Mouse (Mus musculus) thymus, adult 2 months (tissue): ENCODE measurements around the gene Stard3nl. TPM values are rescaled to one million over a fixed set of nuclear protein-coding genes. Genes with fewer than 3 reads are reported as not detected.
"Not testable (repeated sequence)": the region's sequence is repeated elsewhere in the genome, so short reads cannot be mapped to it uniquely, and the experiment has no call there.

Experiments
- DNase-seq: peaks from one replicate; pipeline ENCODE4 v3.0.0; 2021
- H3K27ac ChIP-seq: fragments of 200-500 bp; 2 replicates; pipeline ENCODE4 v1.5.1; 2012; ENCODE audit warnings: low read length, control low read depth; ENCODE audit not compliant: control insufficient read depth, insufficient read depth
- H3K27me3 ChIP-seq: fragments of 200-500 bp; 2 replicates; pipeline ENCODE4 v1.6.1; 2012; ENCODE audit warnings: mild to moderate bottlenecking, low read length, moderate library complexity, mixed read lengths; ENCODE audit not compliant: control insufficient read depth, insufficient read depth
- H3K36me3 ChIP-seq: fragments of 200-500 bp; 2 replicates; pipeline ENCODE4 v1.6.1; 2012; ENCODE audit warnings: mild to moderate bottlenecking, low read length, moderate library complexity; ENCODE audit not compliant: control insufficient read depth, insufficient read depth
- H3K4me1 ChIP-seq: fragments of 200-500 bp; replicated peaks from 2 replicates; pipeline ENCODE4 v1.6.1; 2012; ENCODE audit warnings: low read length; ENCODE audit not compliant: control insufficient read depth, insufficient read depth
- H3K4me3 ChIP-seq: fragments of 200-500 bp; 2 replicates; pipeline ENCODE4 v1.5.1; 2012; ENCODE audit warnings: mild to moderate bottlenecking, low read length, control low read depth, moderate library complexity; ENCODE audit not compliant: control insufficient read depth, insufficient read depth
- CTCF ChIP-seq: fragments of 200-500 bp; IDR thresholded peaks from 2 replicates; pipeline ENCODE4 v1.5.1; 2012; ENCODE audit warnings: mild to moderate bottlenecking, control low read depth, low read length, moderate library complexity, borderline replicate concordance; ENCODE audit not compliant: control insufficient read depth, poor library complexity, insufficient read depth; ENCODE audit errors: extremely low read depth
- POLR2A ChIP-seq: fragments of 200-500 bp; IDR thresholded peaks from 2 replicates; pipeline ENCODE4 v1.6.1; 2012; ENCODE audit warnings: mild to moderate bottlenecking, low read length, control low read depth, moderate library complexity; ENCODE audit not compliant: control insufficient read depth, poor library complexity, insufficient read depth; ENCODE audit errors: extremely low read depth
- WGBS: fragments of 180-500 bp; shearing (Covaris S2); methylation state at CpG from one replicate; pipeline ENCODE4 v1.1.7; 2018; 5-methylcytosine and 5-hydroxymethylcytosine counted together
- polyA plus RNA-seq: library from polyadenylated mRNA; depleted of rRNA; stranded (reverse); fragments of >200 nt; gene quantifications from 2 replicates; pipeline ENCODE4 v1.2.3, GENCODE M21; 2012; rRNA removed

Stard3nl gene
- polyA plus RNA-seq, 1 experiment: 17.7 TPM

DNA sequence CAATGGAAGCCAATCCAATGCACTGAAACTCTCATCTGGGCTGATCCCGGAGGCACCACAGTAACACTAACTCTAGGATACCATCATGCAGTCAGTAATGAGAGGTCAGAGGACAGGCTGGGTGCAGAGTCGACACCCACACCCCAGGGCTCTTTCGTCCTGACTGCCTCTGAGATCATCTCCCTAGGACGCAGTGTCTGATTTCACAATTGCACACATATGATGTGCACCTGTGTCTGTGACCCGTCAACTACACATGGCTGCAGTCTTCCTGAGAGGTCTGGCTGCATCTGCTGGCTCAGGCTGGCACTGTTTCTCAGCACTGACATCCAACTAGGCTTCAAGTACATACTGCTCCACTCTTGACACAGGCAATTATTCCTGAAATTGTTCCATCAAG is 38.9 kb downstream of the Stard3nl start:
- Histone ChIP-seq H3K4me3 (no peak overlapping the region), H3K27ac (peak overlapping the region; percentile 45; the same call in 1 of the 2 replicates), H3K36me3 (no peaks in the 10 kb centered on the region), H3K4me1 (peaks cover 23% of the 10 kb centered on the region), H3K27me3 (no peaks in the 10 kb centered on the region)
- 13% methylated on average over 5 of the region's 5 CpGs for WGBS
- no peak for TF ChIP-seq CTCF
- DNase-seq: peak; percentile 18

DNA sequence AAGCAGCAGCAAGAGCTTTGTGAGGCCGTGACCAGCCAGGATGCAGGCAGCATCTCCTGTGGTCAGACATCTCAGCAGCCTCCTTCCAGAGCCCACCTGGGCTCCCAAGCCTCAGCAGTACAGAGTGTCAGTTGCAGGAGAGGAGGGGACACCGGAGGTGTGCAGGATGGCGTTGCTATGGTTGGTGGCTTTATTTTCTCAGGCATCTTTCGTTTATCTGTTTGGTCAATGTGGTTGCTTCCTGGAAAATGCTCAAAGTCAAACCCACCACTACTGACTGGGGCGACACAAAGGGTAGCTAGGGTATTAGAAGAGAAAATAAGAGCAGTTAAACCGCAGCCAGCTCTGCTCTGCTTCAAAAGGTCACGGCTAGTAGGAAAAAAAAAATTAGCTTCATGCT is 39.5 kb downstream of the Stard3nl start:
- no peak overlapping the region for H3K4me3 ChIP-seq
- 13% methylated on average over 7 of the region's 7 CpGs for WGBS
- DNase-seq: no peak
- no peak overlapping the region for H3K27ac ChIP-seq
- peaks cover 23% of the 10 kb centered on the region for H3K4me1 ChIP-seq
- no peaks in the 10 kb centered on the region for H3K27me3 ChIP-seq
- no peaks in the 10 kb centered on the region for H3K36me3 ChIP-seq
- TF ChIP-seq POLR2A (no peak), CTCF (no peak)

DNA sequence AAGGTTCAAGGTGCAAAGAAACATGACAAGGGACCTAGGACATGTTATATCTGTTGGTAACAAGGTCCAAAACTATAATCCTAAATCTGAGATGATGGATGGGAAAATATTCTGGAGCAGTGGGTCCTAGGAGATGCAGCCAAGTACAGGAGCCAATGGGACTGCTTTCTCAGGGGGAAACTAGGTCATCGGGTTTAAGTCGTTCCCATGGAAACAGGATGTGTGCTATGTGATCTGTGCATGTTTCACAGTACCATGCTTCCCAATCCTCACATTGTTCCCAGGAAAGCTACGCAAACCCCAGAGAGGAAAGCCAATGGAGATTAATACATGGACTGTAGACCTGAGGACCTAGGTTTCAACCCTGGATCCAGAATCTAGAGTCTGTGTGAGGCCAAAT is 42.8 kb downstream of the Stard3nl start:
- no peak for DNase-seq
- WGBS: 95% methylated on average over 3 of the region's 3 CpGs
- Histone ChIP-seq H3K27me3 (no peaks in the 10 kb centered on the region), H3K4me3 (no peak overlapping the region), H3K36me3 (no peaks in the 10 kb centered on the region), H3K4me1 (peaks cover 16% of the 10 kb centered on the region), H3K27ac (no peak overlapping the region)
- TF ChIP-seq CTCF: no peak
- no peak for TF ChIP-seq POLR2A

GRCm38 (mm10) chr13:19340356-19340755 is 55.2 kb downstream of the Stard3nl start:
- not testable (repeated sequence) for DNase-seq, H3K27ac ChIP-seq, H3K27me3 ChIP-seq, H3K4me1 ChIP-seq, H3K36me3 ChIP-seq, H3K4me3 ChIP-seq
- 79% methylated on average over 1 of the region's 1 CpGs for WGBS

DNA sequence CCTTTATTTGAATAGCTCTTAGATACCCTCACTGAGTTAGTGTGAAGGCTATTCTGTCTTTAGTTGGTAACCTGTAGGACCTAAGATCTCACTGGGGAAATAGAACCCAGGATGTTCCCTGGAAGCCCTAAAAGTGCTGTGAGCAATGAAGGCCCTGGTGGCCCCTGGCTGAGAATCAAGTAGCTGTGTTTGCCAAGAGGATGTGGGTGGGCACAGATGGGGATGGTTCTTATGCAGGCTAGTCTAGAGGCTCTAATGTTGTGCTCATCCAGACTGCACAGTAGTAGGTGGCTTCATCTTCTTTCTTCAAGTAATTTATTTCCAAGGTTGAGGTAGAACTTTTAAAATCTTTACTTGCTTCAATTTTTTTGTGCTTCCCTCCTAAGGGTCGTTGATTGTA is 59.3 kb downstream of the Stard3nl start:
- H3K27me3 ChIP-seq, H3K4me3 ChIP-seq, H3K27ac ChIP-seq, H3K36me3 ChIP-seq, H3K4me1 ChIP-seq, DNase-seq: not testable (repeated sequence)
- 37% methylated on average over 1 of the region's 1 CpGs for WGBS

Other genes starting within 250 kb of the Stard3nl start
- 4.7 and 5.0 TPM in 2 replicates for gene Epdr1, start 224.1 kb upstream of the Stard3nl start, polyA plus RNA-seq
- gene Sfrp4, start 227.3 kb upstream of the Stard3nl start, polyA plus RNA-seq: 0.85 and 1.8 TPM in 2 replicates